Mouse (Mus musculus) kidney, adult 8-10 months (tissue): ENCODE data around the gene Ggt6.

Experiments used
- DNase-seq, 2 experiments: peaks; one replicate each; pipeline ENCODE4 v3.0.0; 2022

Gene Ggt6

DNA sequence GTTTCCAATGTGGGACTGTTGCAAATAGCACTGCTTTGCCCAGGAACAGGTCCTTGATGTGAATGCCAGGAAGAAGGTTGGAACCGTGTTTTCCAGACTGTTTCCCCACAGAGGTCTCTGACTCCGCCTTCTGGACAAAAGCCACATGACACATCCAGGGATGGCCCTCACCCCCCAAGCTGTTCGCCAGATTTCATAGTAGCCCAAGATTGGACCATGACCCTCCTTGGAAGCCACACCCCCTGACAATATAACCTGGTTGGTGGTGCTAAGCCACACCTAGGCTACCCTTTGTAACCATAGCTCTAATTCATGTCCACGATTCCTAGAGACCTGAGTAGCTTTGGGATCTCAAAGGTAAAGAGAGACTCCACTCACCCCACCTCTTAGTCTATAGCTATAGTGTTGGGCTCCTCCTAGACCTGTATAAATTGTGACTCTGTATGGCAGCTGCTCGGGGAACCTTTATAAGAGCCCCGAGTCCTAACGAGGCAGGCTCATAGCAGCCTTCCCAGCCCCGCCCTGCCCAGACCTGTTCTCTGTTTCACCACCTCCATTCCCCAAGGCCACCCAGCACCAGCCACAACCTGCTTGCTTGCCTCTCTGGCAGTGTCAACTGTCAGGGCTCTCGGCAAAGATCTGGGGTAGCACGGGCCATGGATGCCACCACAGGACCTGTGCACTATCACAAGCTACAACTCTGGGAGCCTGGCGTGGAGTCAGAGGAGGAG, at the start of gene Ggt6:
Gene Ggt6, plus strand, starts transcription at position 564 of the 731 bp plus-strand sequence.
- DNase-seq = peak; percentile 90 to 91

GRCm38 (mm10) chr11:72388113-72388529, 47.2 kb upstream of the Ggt6 start:
- DNase-seq = no peak

- no peak for DNase-seq
Measured at GRCm38 (mm10) chr11:72389407-72390142, 45.8 kb upstream of the Ggt6 start.

DNA sequence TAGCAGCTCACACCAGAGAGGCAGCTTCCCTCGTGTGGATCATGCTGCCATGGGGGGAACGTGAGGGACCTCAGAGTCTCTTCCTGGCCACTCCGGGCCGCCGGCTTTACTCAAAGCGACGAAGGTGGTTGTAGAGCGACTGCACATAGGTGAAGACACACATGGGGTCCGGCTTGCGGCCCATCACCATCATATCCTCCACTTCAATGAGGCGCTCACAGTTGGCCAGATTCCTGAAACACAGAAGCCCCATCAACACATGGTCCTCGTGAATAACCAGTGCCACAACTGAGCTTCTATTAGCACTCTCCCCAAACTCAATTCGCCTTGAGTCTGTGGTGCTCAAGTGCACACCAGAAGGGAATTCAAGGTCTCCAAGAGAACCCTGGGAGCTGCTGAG, 44.1 kb upstream of the Ggt6 start:
- DNase-seq = no peak

- no peak for DNase-seq
Measured at GRCm38 (mm10) chr11:72393243-72393642, 42.1 kb upstream of the Ggt6 start.

- no peak for DNase-seq
Measured at GRCm38 (mm10) chr11:72393669-72394068, 41.7 kb upstream of the Ggt6 start.

DNA sequence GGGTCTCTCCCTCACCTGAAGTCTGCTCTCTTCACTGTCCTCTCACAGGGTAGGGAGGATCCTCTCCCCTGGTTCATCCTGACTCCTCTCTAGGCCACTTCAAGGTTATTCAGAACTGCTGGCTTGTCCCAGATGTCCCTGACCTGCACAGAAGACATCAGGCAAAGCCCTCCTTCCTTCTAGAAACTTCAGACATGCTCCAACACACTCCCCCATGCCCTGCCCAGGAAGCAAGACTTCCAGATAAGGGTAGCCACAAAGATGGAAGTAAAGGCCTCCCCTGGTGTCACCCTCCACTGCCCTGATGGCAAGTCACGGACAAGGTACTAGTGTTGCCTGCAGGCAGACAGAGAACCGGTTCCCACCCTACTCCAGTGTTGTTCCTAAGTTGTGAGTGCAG, 40.6 kb upstream of the Ggt6 start:
- DNase-seq = no peak

- DNase-seq = no peak
Measured at GRCm38 (mm10) chr11:72395652-72396051, 39.7 kb upstream of the Ggt6 start.

DNA sequence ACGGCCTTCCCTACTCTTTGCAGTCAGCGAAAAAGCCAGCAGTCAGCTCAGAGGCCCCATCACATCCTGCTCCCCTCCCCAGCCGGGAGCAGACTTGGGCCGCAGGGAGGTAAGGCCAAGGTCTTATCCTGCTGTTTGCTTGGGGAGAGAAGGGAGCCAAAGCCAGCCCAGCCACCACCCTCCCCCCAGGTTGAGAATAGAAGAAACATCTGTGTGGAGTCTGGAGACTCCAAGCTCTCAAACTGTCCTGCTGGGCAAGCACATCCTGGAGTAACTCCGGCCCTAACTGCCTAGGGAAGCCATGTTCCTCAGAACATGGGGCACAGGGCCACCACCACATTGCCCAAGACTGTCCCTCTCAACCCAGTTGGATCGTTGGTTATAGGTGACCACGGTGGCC, 38.7 kb upstream of the Ggt6 start:
- no peak for DNase-seq

- DNase-seq = no peak
Measured at GRCm38 (mm10) chr11:72397072-72397471, 38.3 kb upstream of the Ggt6 start.

- DNase-seq = no peak
Measured at GRCm38 (mm10) chr11:72397811-72398525, 37.4 kb upstream of the Ggt6 start.

- peak; percentile 46 to 58 for DNase-seq
Measured at GRCm38 (mm10) chr11:72401068-72401467, 34.3 kb upstream of the Ggt6 start.

DNA sequence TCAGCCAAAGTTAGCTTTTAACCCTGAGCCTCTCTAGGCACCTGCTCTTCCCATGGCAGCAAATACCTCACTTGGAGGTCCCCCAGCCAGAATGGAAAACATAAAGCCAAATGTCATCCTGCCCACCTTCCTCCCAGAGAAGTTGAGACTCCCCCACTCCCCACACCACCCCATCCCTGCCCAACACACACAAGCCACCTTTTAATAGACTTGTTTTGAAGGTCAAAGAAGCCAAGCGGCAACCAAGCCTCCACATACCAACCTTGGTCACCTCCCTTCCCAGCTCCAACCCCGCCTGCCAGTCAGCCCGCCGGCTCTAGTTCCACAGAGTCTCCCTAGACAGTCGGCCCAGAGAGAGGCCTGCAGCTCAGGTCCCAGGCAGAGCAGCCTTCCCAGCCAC, 33.3 kb upstream of the Ggt6 start:
- peak; percentile 64 to 71 for DNase-seq

- no peak for DNase-seq
Measured at GRCm38 (mm10) chr11:72402969-72403368, 32.4 kb upstream of the Ggt6 start.

DNA sequence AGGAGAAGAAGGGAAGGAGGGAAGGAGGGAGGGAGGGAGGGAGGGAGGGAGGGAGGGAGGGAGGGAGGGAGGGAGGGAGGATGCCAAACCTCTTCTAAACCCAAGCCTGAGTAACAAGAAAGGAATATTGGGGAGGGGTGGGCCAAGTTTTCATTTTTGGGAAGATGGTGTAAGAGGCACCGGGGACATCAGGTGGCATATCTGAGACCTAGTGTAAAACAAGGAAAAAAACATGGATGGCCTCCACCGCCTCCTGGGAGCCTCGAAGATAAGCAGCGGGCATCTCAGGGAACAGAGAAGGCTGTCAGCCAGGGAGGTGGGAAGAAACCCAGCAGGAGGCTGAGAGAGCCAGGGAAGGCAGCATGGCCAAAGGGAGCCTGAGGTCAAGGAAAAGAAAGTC, 29.8 kb upstream of the Ggt6 start:
- no peak for DNase-seq

- DNase-seq = no peak
Measured at GRCm38 (mm10) chr11:72406079-72406675, 29.1 kb upstream of the Ggt6 start.

DNA sequence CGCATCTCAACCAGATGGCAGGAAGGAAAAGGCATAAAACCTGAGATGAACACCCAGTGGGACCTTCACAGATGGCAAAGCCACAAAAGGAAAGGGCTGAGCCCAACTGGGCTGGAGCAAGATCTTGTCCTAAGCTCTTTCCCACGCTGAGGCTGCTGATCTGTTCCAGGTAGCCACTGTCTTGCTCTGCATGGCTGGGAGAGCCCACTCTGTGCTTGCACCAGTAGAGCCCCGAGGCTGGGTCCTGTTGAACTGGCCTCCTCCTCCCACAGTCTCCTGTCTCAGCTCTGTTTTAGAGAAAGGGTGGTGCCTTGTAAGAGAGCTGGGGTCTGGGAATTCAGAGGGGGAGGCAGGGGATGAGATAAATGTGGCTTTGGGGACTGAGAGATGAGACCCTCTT, 28.2 kb upstream of the Ggt6 start:
- DNase-seq = no peak

DNA sequence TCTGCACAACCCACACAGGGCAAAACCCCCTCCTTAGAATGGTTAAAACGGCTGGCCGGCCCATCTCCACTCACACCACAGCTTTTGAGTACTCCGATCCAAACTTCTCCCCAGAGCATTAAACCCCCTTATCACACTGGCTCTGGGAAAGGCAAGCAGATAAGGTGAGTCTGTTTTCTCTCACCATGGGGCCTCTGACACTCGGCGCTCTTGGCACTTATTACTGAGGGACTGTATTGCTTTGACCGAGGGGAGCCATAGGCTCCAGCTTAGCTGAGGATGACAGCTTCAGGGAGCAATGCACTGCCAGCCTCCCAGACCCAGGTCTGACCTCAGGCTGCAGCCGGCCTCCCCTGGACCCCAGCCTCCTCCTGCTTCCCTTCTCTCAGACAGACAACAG, 27.8 kb upstream of the Ggt6 start:
- DNase-seq = no peak

GRCm38 (mm10) chr11:72408451-72409170, 26.7 kb upstream of the Ggt6 start:
- no peak for DNase-seq

DNA sequence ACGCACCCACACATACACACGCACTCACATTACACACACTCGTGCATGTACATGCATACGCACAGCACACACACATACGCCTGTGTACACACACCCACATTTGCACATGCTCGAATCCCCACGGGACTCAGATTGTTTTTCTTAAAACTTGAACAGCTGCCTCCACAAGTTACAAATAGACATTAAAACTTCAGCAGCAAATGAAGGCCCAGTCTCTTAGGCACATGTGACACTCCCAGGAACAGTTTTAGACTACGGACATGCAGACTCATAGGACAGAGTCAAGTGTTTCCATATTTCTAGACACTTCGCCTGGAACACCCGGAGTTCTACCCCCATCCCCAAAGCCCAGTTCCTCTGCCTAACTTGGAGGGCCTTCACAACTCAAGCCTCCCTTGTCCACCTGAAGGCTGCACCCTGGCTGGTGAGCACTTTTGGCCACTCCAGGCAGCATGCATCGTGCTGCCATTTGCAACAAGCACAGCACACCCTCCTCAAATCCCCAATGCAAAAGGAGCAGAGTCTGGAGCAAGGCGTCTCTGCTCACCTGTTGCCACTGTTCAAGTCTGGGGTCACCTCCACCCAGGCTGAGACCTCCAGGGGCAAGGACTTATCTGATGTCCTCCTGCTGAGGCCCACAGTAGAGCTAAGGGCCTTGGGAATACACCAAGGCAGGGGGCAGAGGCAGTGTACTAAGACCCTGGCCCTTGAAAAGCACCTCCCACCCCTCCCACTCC, 25.5 kb upstream of the Ggt6 start:
- DNase-seq = no peak

GRCm38 (mm10) chr11:72410521-72411092, 24.7 kb upstream of the Ggt6 start:
- peak; percentile 87 to 92 for DNase-seq
